Comparison of ENCODE assay signal across 8 mouse cellular contexts in genomic region chr11:112783401-112784346, GRCm38 (mm10). TPM values are rescaled to one million over a fixed set of nuclear protein-coding genes. Genes with fewer than 3 reads are reported as not detected.
DNase-seq lines count a peak whose midpoint lies in the region; ATAC-seq lines count a peak whose summit lies in the region.

No protein-coding gene starts in this region.

- peaks cover 16% of the 10 kb centered on the region for H3K27me3 ChIP-seq in kidney, embryonic 16.5 days (ENCODE audit: insufficient read depth, low read length)
- H3K27me3 ChIP-seq in forebrain, embryonic 15.5 days: no peaks in the 10 kb centered on the region
- peaks cover 74% of the 10 kb centered on the region for H3K27me3 ChIP-seq in liver, embryonic 11.5 days (replicated peaks; ENCODE audit: control insufficient read depth, insufficient read depth, low read length)
- peaks cover 5% of the 10 kb centered on the region; the same call in 1 of the 2 replicates for H3K27me3 ChIP-seq in stomach, embryonic 16.5 days (ENCODE audit: control insufficient read depth, insufficient read depth, low read length)

- H3K27ac ChIP-seq in kidney, embryonic 16.5 days (ENCODE audit: low read length): peak overlapping the region; percentile 48; the same call in 1 of the 2 replicates
- H3K27ac ChIP-seq in forebrain, embryonic 15.5 days (replicated peaks): peak overlapping the region; percentile 89
- no peak overlapping the region for H3K27ac ChIP-seq in liver, embryonic 11.5 days (ENCODE audit: low read depth, low read length)
- H3K27ac ChIP-seq in stomach, embryonic 16.5 days (ENCODE audit: low read length): peak overlapping the region; percentile 95

- H3K9me3 ChIP-seq in kidney, embryonic 16.5 days (ENCODE audit: low read length): no peaks in the 10 kb centered on the region
- H3K9me3 ChIP-seq in forebrain, embryonic 15.5 days: no peaks in the 10 kb centered on the region
- H3K9me3 ChIP-seq in liver, embryonic 11.5 days (ENCODE audit: control insufficient read depth, low read length): no peaks in the 10 kb centered on the region
- no peaks in the 10 kb centered on the region for H3K9me3 ChIP-seq in stomach, embryonic 16.5 days (replicated peaks; ENCODE audit: control insufficient read depth, low read length)

- no peak for DNase-seq in kidney, adult 11 months
- DNase-seq in R1 (ENCODE audit: low read depth, low spot score): peak; percentile 54
- peak; percentile 48 for DNase-seq in liver, embryonic 11.5 days (ENCODE audit: low spot score)
- no peak for DNase-seq in adrenal gland, postnatal 10 days
- no peak for DNase-seq in B cell, adult 2 months

- peaks cover 31% of the 10 kb centered on the region for H3K4me1 ChIP-seq in kidney, embryonic 16.5 days (ENCODE audit: insufficient read depth, low read length)
- peaks cover 70% of the 10 kb centered on the region for H3K4me1 ChIP-seq in forebrain, embryonic 15.5 days
- peaks cover 5% of the 10 kb centered on the region; the same call in 1 of the 2 replicates for H3K4me1 ChIP-seq in liver, embryonic 11.5 days (replicated peaks; ENCODE audit: control insufficient read depth, insufficient read depth, low read length)
- H3K4me1 ChIP-seq in stomach, embryonic 16.5 days (ENCODE audit: control insufficient read depth, insufficient read depth, low read length): peaks cover 18% of the 10 kb centered on the region

- H3K4me3 ChIP-seq in kidney, embryonic 16.5 days (ENCODE audit: low read length): peak overlapping the region; percentile 77
- H3K4me3 ChIP-seq in forebrain, embryonic 15.5 days: peak overlapping the region; percentile 79
- H3K4me3 ChIP-seq in liver, embryonic 11.5 days (ENCODE audit: low read depth, low read length): peak overlapping the region; percentile 54
- peak overlapping the region; percentile 80 for H3K4me3 ChIP-seq in stomach, embryonic 16.5 days (replicated peaks; ENCODE audit: low read length)

- WGBS in kidney, embryonic 16.5 days: under 1% methylated on average over 42 of the region's 42 CpGs
- WGBS in forebrain, embryonic 15.5 days: under 1% methylated on average over 42 of the region's 42 CpGs
- WGBS in liver, embryonic 11.5 days: 3% methylated on average over 35 of the region's 42 CpGs
- WGBS in stomach, embryonic 16.5 days: under 1% methylated on average over 39 of the region's 42 CpGs

- H3K9ac ChIP-seq in kidney, embryonic 16.5 days (replicated peaks; ENCODE audit: low read length): peak overlapping the region; percentile 80
- H3K9ac ChIP-seq in forebrain, embryonic 15.5 days (replicated peaks): peak overlapping the region; percentile 78
- H3K9ac ChIP-seq in liver, embryonic 11.5 days (ENCODE audit: low read depth, low read length): no peak overlapping the region
- H3K9ac ChIP-seq in stomach, embryonic 16.5 days (ENCODE audit: low read length): peak overlapping the region; percentile 90

- H3K36me3 ChIP-seq in kidney, embryonic 16.5 days (ENCODE audit: insufficient read depth, low read length): no peaks in the 10 kb centered on the region
- H3K36me3 ChIP-seq in forebrain, embryonic 15.5 days: no peaks in the 10 kb centered on the region
- no peaks in the 10 kb centered on the region for H3K36me3 ChIP-seq in liver, embryonic 11.5 days (ENCODE audit: control insufficient read depth, insufficient read depth, low read length)
- no peaks in the 10 kb centered on the region for H3K36me3 ChIP-seq in stomach, embryonic 16.5 days (ENCODE audit: control insufficient read depth, insufficient read depth, low read length)

- peak overlapping the region; percentile 95 for H3K4me2 ChIP-seq in kidney, embryonic 16.5 days (replicated peaks; ENCODE audit: low read depth, low read length)
- peak overlapping the region; percentile 99 for H3K4me2 ChIP-seq in forebrain, embryonic 15.5 days (replicated peaks)
- peak overlapping the region; percentile 74 for H3K4me2 ChIP-seq in liver, embryonic 11.5 days
- H3K4me2 ChIP-seq in stomach, embryonic 16.5 days (ENCODE audit: low read depth, low read length): peak overlapping the region; percentile 85

- ATAC-seq in kidney, embryonic 16.5 days (ENCODE audit: low FRiP score, low TSS enrichment): no peak
- no peak for ATAC-seq in forebrain, embryonic 15.5 days (replicated peaks)
- no peak for ATAC-seq in liver, embryonic 11.5 days (replicated peaks; ENCODE audit: low FRiP score)
- no peak for ATAC-seq in stomach, embryonic 16.5 days (ENCODE audit: insufficient read depth, low FRiP score)

RNA-seq across cellular contexts. Expression of gene Sox9, which starts 1.6 kb away (rescaled TPM):
- 28.0 and 31.9 TPM in 2 replicates for polyA plus RNA-seq in kidney, embryonic 16.5 days (2015; fragmentation: Nextera tagmentation; extraction: Ambion mirVana)
- 66.6 and 70.4 TPM in 2 replicates for polyA plus RNA-seq in forebrain, embryonic 15.5 days (2015; fragmentation: Nextera tagmentation; extraction: Ambion mirVana)
- polyA plus RNA-seq in liver, embryonic 11.5 days (2014; fragmentation: Nextera tagmentation; extraction: Ambion mirVana): 10.8 and 11.7 TPM in 2 replicates
- polyA plus RNA-seq in stomach, embryonic 16.5 days (2015; fragmentation: Nextera tagmentation; extraction: Ambion mirVana): 31.2 and 32.4 TPM in 2 replicates
- total RNA-seq in adrenal gland, postnatal 10 days (2021): 1 to 10 TPM; 1.7 to 1.8 TPM

Comparison
In these comparisons a context has a peak if more than half of its experiments do, and no peak if none do; other contexts are left out.
1. DNase-seq: peak in R1 (single experiment) and liver, embryonic 11.5 days (single experiment); none in kidney, adult 11 months (single experiment), adrenal gland, postnatal 10 days (single experiment) and B cell, adult 2 months (0 of 2).
2. Peak in every context shown above with its lines, with median percentiles within 50 percentile points of each other: H3K4me2 ChIP-seq and H3K4me3 ChIP-seq.